Mouse (Mus musculus) midbrain, embryonic 16.5 days (tissue): Measurements from ENCODE around the gene Adssl1. TPM values are rescaled to one million over a fixed set of nuclear protein-coding genes. Genes with fewer than 3 reads are reported as not detected.

Experiments
- ATAC-seq: fragments of 200-750 bp; cut with Nextera tagmentation; 2 replicates; pipeline ENCODE4 v1.8.0; 2017; ENCODE audit warnings: moderate TSS enrichment
- H3K27ac ChIP-seq: fragments of 300-500 bp; sonication (generic); 2 replicates; pipeline ENCODE4 v1.5.1; 2014; ENCODE audit warnings: mild to moderate bottlenecking, low read length, mixed read lengths
- H3K27me3 ChIP-seq: fragments of 300-500 bp; sonication (generic); 2 replicates; pipeline ENCODE4 v1.6.1; 2014; ENCODE audit warnings: low read depth, low read length, mixed read lengths; ENCODE audit not compliant: control insufficient read depth, insufficient read depth
- H3K36me3 ChIP-seq: fragments of 300-500 bp; sonication (generic); 2 replicates; pipeline ENCODE4 v1.6.1; 2014; ENCODE audit warnings: mild to moderate bottlenecking, low read length, moderate library complexity, mixed read lengths; ENCODE audit not compliant: control insufficient read depth, insufficient read depth
- H3K4me1 ChIP-seq: fragments of 300-500 bp; sonication (generic); 2 replicates; pipeline ENCODE4 v1.6.1; 2014; ENCODE audit warnings: mild to moderate bottlenecking, low read length, mixed read lengths; ENCODE audit not compliant: control insufficient read depth, insufficient read depth
- H3K4me2 ChIP-seq: fragments of 300-500 bp; sonication (generic); 2 replicates; pipeline ENCODE4 v1.6.1; 2014; ENCODE audit warnings: mild to moderate bottlenecking, low read length, mixed read lengths
- H3K4me3 ChIP-seq: fragments of 300-500 bp; sonication (generic); 2 replicates; pipeline ENCODE4 v1.5.1; 2014; ENCODE audit warnings: low read depth, mild to moderate bottlenecking, low read length, moderate library complexity, mixed read lengths
- H3K9ac ChIP-seq: fragments of 300-500 bp; sonication (generic); 2 replicates; pipeline ENCODE4 v1.6.1; 2014; ENCODE audit warnings: low read depth, low read length, mixed read lengths
- H3K9me3 ChIP-seq: fragments of 300-500 bp; sonication (generic); replicated peaks from 2 replicates; pipeline ENCODE4 v1.6.1; 2014; ENCODE audit warnings: mild to moderate bottlenecking, low read length, mixed read lengths; ENCODE audit not compliant: control insufficient read depth, poor library complexity, severe bottlenecking
- WGBS: fragments of 180-500 bp; shearing (Covaris S2); extraction: QIAGEN DNeasy Blood & Tissue Kit; methylation state at CpG from one replicate; pipeline ENCODE4 v1.1.7; 2014; 5-methylcytosine and 5-hydroxymethylcytosine counted together
- polyA plus RNA-seq: library from polyadenylated mRNA; unstranded; fragments of >200 nt; fragmentation: Nextera tagmentation; extraction: Ambion mirVana; gene quantifications from 2 replicates; pipeline ENCODE4 v1.2.1, GENCODE M21; 2015

The Adssl1 gene
- polyA plus RNA-seq, 1 experiment from 2014 or later, result 4.0 TPM

DNA sequence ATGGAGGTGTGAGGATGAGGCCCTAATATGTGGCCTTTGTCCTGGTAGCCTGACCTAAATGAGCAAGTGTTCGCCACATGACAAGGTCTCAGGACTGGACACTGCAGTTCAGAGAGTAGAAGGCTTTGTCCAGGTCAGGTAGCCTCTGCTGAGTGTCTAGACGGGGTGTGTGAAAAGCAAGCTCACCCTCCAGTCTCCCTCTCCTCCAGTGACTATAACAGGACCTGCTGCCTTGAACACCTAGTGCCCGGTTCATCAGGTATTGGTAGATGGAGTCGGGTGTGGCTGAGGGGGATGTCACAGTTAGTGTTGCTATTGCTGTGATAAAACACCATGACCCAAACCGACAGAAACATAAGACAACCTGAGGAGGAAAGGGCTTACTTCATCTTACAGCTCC lies 28.6 kb upstream of the Adssl1 start:
- no peak overlapping the region for H3K4me3 ChIP-seq
- H3K9me3 ChIP-seq, result no peaks in the 10 kb centered on the region
- H3K27ac ChIP-seq, result no peak overlapping the region
- H3K27me3 ChIP-seq, result peaks cover 14% of the 10 kb centered on the region
- H3K4me2 ChIP-seq, result no peak overlapping the region
- H3K9ac ChIP-seq, result no peak overlapping the region
- no peak for ATAC-seq
- peaks cover 15% of the 10 kb centered on the region for H3K4me1 ChIP-seq
- WGBS, result 93% methylated on average over 5 of the region's 5 CpGs
- H3K36me3 ChIP-seq, result no peaks in the 10 kb centered on the region

DNA sequence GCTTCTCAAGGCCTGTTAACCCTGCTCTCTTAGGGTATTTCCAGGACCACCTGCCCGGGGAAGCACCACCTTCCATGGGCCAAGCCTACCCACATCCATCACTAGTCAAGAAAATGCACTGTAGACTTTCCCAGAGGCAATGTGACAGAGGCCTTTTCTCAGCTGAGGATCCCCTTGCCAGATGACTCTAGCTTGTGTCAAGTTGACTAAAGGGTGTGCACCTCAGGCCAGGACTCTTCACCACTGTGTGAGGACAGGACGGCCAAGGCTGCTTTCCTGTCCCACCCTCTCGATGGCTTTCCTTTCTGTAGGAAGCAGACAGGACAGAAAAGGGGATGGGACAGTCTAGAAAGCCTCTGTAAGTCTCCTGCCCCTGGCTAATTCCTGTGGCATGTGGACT lies 28.1 kb upstream of the Adssl1 start:
- Histone ChIP-seq H3K4me2 (no peak overlapping the region), H3K9me3 (no peaks in the 10 kb centered on the region), H3K9ac (no peak overlapping the region), H3K36me3 (no peaks in the 10 kb centered on the region), H3K4me3 (no peak overlapping the region), H3K27me3 (peaks cover 14% of the 10 kb centered on the region), H3K4me1 (peaks cover 15% of the 10 kb centered on the region), H3K27ac (no peak overlapping the region)
- ATAC-seq, result no peak
- WGBS, result 81% methylated on average over 3 of the region's 3 CpGs

DNA sequence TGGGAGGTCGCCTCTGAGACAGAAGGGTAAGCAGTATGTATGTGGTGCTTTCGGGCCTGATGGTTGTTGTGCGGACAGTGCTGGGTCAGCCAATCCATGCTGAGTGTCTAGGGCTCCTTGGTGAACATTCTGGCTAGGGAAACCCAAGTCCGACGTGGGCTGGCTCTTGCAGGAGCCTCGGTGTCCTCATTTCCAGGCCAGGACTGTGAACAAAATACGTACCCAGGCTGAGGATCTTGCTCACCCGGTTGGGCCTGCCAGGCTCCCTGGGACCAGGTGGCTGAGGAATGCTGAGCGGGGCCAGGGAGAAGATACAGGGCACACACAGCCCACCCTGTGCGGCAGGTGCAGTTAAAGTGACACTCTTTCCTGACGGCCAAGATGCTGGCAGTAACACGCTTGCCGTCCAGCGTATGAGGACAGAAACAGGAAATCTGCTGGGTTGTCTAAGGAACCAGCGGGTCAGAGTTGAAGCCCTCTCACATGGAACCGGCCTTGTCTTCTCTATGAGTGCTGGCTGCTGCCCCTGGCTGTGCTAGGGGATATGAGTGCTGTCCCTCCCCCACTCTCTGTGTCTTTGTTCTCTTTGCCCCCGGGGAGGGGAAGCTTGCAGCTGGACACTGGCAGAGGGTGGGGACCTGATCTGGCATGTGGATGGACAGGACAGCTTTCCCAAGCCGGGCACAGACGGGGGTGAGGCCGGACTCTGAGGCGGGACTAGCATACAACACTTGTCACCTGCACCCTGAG lies 26.7 kb upstream of the Adssl1 start:
- no peak overlapping the region for H3K4me2 ChIP-seq
- H3K27me3 ChIP-seq, result peaks cover 7% of the 10 kb centered on the region
- no peak overlapping the region for H3K27ac ChIP-seq
- peaks cover 14% of the 10 kb centered on the region for H3K4me1 ChIP-seq
- ATAC-seq, result no peak
- no peaks in the 10 kb centered on the region for H3K36me3 ChIP-seq
- H3K4me3 ChIP-seq, result no peak overlapping the region
- no peak overlapping the region for H3K9ac ChIP-seq
- WGBS, result 73% methylated on average over 21 of the region's 21 CpGs
- no peaks in the 10 kb centered on the region for H3K9me3 ChIP-seq

DNA sequence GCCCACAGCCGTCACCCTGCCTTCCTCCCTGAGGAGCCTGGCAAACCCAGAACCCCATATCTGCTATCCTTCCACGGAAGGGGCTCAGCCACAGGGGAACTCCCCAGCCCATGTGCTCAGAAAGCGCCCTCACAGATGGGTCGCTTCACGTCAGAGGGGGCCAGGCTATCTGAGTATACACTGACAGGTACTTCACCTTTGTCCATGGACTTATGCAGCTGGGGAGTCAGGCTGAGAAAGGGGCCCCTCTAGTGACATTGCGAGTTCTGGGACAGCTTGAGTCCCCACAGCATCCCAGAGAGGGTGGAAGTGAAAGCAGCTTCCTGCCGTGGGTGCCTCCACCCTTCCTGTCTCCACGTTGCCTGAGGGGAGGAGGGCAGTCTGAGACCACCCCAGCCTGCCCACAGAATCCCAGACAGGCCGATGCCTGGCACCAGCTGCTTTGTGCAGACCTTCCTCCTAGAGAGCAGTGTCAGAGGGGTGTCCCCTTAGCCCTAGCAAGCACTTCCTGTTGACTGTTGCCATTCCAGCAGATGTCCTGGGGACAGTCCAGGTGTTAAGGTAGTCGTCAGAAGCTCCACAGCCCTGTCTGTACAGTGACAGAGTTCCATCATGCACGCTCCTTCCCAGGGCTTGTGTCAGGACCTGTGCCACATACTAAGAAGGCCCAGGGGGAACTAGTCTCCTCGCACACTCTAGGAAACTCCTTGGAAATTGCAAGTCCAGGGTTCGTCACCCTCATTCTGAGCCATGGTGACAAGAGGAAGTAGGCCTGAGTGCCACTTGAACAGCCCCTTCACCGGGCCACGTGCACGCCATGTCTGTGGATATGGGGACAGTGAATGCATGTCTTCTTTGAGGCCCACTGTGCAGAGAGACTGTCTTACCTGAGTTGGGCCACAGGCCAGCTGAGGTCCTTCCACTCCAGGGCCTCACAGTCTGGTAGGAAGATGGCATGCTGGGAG lies 25.6 kb upstream of the Adssl1 start:
- ATAC-seq, result no peak
- Histone ChIP-seq H3K9ac (no peak overlapping the region), H3K4me3 (no peak overlapping the region), H3K36me3 (no peaks in the 10 kb centered on the region), H3K27ac (no peak overlapping the region), H3K4me2 (no peak overlapping the region), H3K9me3 (no peaks in the 10 kb centered on the region), H3K4me1 (0 out of 2 replicates have a peak, but pooled peaks cover 3% of the 10 kb centered on the region), H3K27me3 (peaks cover 2% of the 10 kb centered on the region)
- WGBS, result 72% methylated on average over 16 of the region's 16 CpGs

- Histone ChIP-seq H3K36me3 (no peaks in the 10 kb centered on the region), H3K4me2 (no peak overlapping the region), H3K4me3 (no peak overlapping the region), H3K4me1 (0 out of 2 replicates have a peak, but pooled peaks cover 3% of the 10 kb centered on the region), H3K9ac (no peak overlapping the region), H3K9me3 (no peaks in the 10 kb centered on the region), H3K27ac (no peak overlapping the region), H3K27me3 (no peaks in the 10 kb centered on the region)
- WGBS, result 35% methylated on average over 4 of the region's 4 CpGs
- no peak for ATAC-seq
Measured at GRCm38 (mm10) chr12:112594989-112595388, 24.9 kb upstream of the Adssl1 start.

DNA sequence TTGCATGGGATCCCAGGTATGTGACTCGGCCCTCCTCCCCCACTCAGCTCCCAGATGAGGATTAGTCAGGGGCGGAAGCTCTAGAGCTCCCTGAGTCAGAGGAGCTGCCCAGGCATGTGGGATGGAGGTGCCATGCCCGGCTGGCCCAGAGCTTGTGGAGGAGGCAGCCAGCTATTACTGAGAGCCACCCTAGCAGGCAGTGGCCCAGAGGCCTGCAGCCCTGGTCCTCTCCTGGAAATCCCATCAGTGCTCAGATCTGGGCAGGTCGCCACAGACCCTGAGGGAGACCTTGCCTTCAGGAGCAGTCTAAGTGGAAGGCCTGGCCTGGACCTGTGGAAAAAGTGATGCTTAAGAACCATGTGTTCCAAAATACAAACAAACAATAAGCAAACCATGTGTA lies 24.2 kb upstream of the Adssl1 start:
- Histone ChIP-seq H3K4me2 (no peak overlapping the region), H3K9me3 (no peaks in the 10 kb centered on the region), H3K27ac (no peak overlapping the region), H3K4me1 (0 out of 2 replicates have a peak, but pooled peaks cover 3% of the 10 kb centered on the region), H3K9ac (no peak overlapping the region), H3K27me3 (no peaks in the 10 kb centered on the region), H3K4me3 (no peak overlapping the region), H3K36me3 (no peaks in the 10 kb centered on the region)
- no peak for ATAC-seq
- WGBS, result 60% methylated on average over 4 of the region's 4 CpGs

DNA sequence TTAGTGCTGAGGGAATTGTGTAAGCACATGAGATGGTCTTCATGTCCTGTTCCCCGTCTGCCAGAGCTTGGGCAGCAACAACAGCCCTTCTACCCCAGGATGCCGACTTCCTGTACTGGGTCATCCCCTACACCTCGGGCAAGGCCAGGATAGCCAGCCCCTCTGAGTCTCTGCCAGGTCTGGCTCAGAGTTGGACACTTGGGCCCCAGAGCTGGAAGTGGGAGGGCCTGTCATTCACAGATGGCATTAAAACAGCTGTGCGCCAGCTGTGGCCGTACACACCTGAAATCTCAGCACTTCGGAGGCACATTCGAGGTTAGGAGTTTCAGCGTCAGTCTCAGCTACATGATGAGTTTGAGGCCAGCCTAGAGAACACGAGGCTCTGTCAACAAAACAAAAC lies 23.4 kb upstream of the Adssl1 start:
- Histone ChIP-seq H3K4me3 (no peak overlapping the region), H3K4me2 (no peak overlapping the region), H3K36me3 (no peaks in the 10 kb centered on the region), H3K4me1 (0 out of 2 replicates have a peak, but pooled peaks cover 3% of the 10 kb centered on the region), H3K9ac (no peak overlapping the region), H3K9me3 (no peaks in the 10 kb centered on the region), H3K27ac (no peak overlapping the region), H3K27me3 (no peaks in the 10 kb centered on the region)
- WGBS, result 70% methylated on average over 9 of the region's 9 CpGs
- ATAC-seq, result no peak

DNA sequence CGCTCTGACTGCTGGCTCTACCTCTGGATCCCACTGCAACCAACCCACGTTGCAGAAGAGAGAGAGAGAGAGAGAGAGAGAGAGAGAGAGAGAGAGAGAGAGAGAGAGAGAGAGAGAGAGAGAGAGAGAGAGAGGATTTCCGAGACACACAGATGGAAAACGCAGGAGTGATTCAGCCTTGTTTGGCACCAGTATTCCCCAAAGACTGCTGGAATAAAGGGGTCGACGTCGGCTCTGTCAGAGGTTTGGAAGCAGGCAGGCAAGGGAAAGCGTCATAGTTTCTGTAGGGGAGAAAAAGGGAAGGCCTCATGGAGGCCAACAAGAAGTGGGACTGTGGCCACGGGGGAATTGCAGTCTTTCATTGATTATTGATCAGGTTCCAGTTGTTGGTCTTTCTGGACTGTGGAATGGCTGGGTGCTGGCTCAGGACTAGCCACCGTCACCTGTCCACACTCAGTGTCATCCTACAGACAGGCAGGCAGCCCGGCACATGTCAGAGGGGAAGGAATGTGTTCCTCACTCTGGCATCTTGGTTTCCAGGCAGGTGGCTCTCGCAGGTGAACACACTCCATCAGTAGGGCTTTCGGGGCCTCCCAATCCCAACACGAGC lies 22.8 kb upstream of the Adssl1 start:
- Histone ChIP-seq H3K9ac (no peak overlapping the region), H3K4me1 (0 out of 2 replicates have a peak, but pooled peaks cover 3% of the 10 kb centered on the region), H3K4me2 (no peak overlapping the region), H3K9me3 (no peaks in the 10 kb centered on the region), H3K27me3 (no peaks in the 10 kb centered on the region), H3K4me3 (no peak overlapping the region), H3K36me3 (no peaks in the 10 kb centered on the region), H3K27ac (no peak overlapping the region)
- WGBS, result 67% methylated on average over 14 of the region's 14 CpGs
- no peak for ATAC-seq
